In genomic region chrX:72825589-72825905, GRCm38 (mm10) we compare ENCODE assay signal across 9 mouse cellular contexts. TPM values are rescaled to one million over a fixed set of nuclear protein-coding genes. Genes with fewer than 3 reads are reported as not detected.
A peak's percentile ranks its signal among the peaks of the same experiment; 100 is the strongest.
DNase-seq lines count a peak whose midpoint lies in the region; ATAC-seq and TF ChIP-seq lines count a peak whose summit lies in the region.
"Had no signal": no experiment of that assay in that cellular context is flagged by ENCODE, and none has a peak within 500 bp of the region (broad histone marks: within the 10 kb centered on the region; RNA-seq: fewer than 3 reads in every experiment).

No protein-coding gene starts in this region.

- no peaks in the 10 kb centered on the region for H3K9me3 ChIP-seq in heart, embryonic 10.5 days
- H3K9me3 ChIP-seq in ES-Bruce4 (replicated peaks; ENCODE audit: control insufficient read depth, insufficient read depth, low read length, poor library complexity, severe bottlenecking) = no peaks in the 10 kb centered on the region
- H3K9me3 ChIP-seq in hindbrain, embryonic 12.5 days (replicated peaks) = no peaks in the 10 kb centered on the region
- H3K9me3 ChIP-seq in midbrain, embryonic 13.5 days = no peaks in the 10 kb centered on the region

- H3K9ac ChIP-seq in ES-Bruce4 (ENCODE audit: low read depth, poor library complexity, severe bottlenecking) = no peak overlapping the region
- peak overlapping the region; percentile 32; the same call in 1 of the 2 replicates for H3K9ac ChIP-seq in hindbrain, embryonic 12.5 days
- peak overlapping the region; percentile 61 for H3K9ac ChIP-seq in midbrain, embryonic 13.5 days (replicated peaks)

- H3K4me2 ChIP-seq in hindbrain, embryonic 12.5 days (replicated peaks) = peak overlapping the region; percentile 62
- H3K4me2 ChIP-seq in midbrain, embryonic 13.5 days (replicated peaks) = peak overlapping the region; percentile 67

- TF ChIP-seq EP300 in ES-Bruce4 (IDR thresholded peaks at IDR 0.05; ENCODE audit: insufficient read depth, low read depth, low read length) = no peak

- peak overlapping the region; percentile 51 for H3K4me3 ChIP-seq in heart, embryonic 10.5 days
- H3K4me3 ChIP-seq in ES-Bruce4 (ENCODE audit: low read depth, low read length) = peak overlapping the region; percentile 35
- H3K4me3 ChIP-seq in hindbrain, embryonic 12.5 days = peak overlapping the region; percentile 37
- peak overlapping the region; percentile 44 for H3K4me3 ChIP-seq in midbrain, embryonic 13.5 days (replicated peaks)

- no peaks in the 10 kb centered on the region for H3K36me3 ChIP-seq in heart, embryonic 10.5 days
- H3K36me3 ChIP-seq in ES-Bruce4 (ENCODE audit: control insufficient read depth, insufficient read depth, low read length, poor library complexity, severe bottlenecking) = no peaks in the 10 kb centered on the region
- H3K36me3 ChIP-seq in hindbrain, embryonic 12.5 days = no peaks in the 10 kb centered on the region
- H3K36me3 ChIP-seq in midbrain, embryonic 13.5 days = no peaks in the 10 kb centered on the region

- DNase-seq in heart, embryonic 10.5 days (ENCODE audit: low spot score) = no peak
- DNase-seq in heart, postnatal 25 days (ENCODE audit: low spot score) = no peak
- no peak for DNase-seq in urinary bladder, postnatal 25 days (ENCODE audit: low spot score)
- DNase-seq in cerebellum, postnatal 4 days (ENCODE audit: low spot score in 2 of 2) = no peak

- intact Hi-C loops in heart, postnatal 25 days (cut with DNase I) = no loop called here

- TF ChIP-seq CTCF in ES-Bruce4 (IDR thresholded peaks at IDR 0.05; ENCODE audit: low read depth, low read length) = no peak

- H3K27me3 ChIP-seq in heart, embryonic 10.5 days (ENCODE audit: insufficient read depth, poor library complexity, severe bottlenecking) = peaks cover 42% of the 10 kb centered on the region
- peaks cover 1% of the 10 kb centered on the region for H3K27me3 ChIP-seq in ES-Bruce4 (ENCODE audit: control insufficient read depth, insufficient read depth, low read length, poor library complexity, severe bottlenecking)
- peaks cover 13% of the 10 kb centered on the region; the same call in 1 of the 2 replicates for H3K27me3 ChIP-seq in hindbrain, embryonic 12.5 days
- H3K27me3 ChIP-seq in midbrain, embryonic 13.5 days = no peaks in the 10 kb centered on the region

- WGBS in heart, embryonic 10.5 days = 44% methylated on average over 7 of the region's 7 CpGs
- WGBS in hindbrain, embryonic 12.5 days = 50% methylated on average over 7 of the region's 7 CpGs
- whole genome bisulfite sequencing in midbrain, embryonic 13.5 days = 38% methylated on average over 7 of the region's 7 CpGs

- no peaks in the 10 kb centered on the region for H3K4me1 ChIP-seq in heart, embryonic 10.5 days
- H3K4me1 ChIP-seq in ES-Bruce4 (ENCODE audit: control insufficient read depth, insufficient read depth, low read length) = no peaks in the 10 kb centered on the region
- no peaks in the 10 kb centered on the region for H3K4me1 ChIP-seq in hindbrain, embryonic 12.5 days
- H3K4me1 ChIP-seq in midbrain, embryonic 13.5 days (replicated peaks) = peaks cover 5% of the 10 kb centered on the region; the same call in 1 of the 2 replicates

- H3K27ac ChIP-seq in heart, embryonic 10.5 days = no peak overlapping the region
- no peak overlapping the region for H3K27ac ChIP-seq in ES-Bruce4 (ENCODE audit: insufficient read depth, low read length)
- no peak overlapping the region for H3K27ac ChIP-seq in hindbrain, embryonic 12.5 days
- no peak overlapping the region for H3K27ac ChIP-seq in midbrain, embryonic 13.5 days

- ATAC-seq in hindbrain, embryonic 12.5 days (ENCODE audit: low FRiP score) = 0 out of 2 replicates have a peak, but pooled peaks have one; percentile 13
- ATAC-seq in midbrain, embryonic 13.5 days = no peak; the same call in 1 of the 2 replicates
- no peak for ATAC-seq in monocyte, adult 5-6 weeks (replicated peaks; ENCODE audit: insufficient number of reproducible peaks, low FRiP score, low TSS enrichment, poor library complexity, severe bottlenecking)
- ATAC-seq: activated CD4-positive, CD25-positive, alpha-beta regulatory T cell, adult 4 months had no signal

- no peak for TF ChIP-seq POLR2A in ES-Bruce4 (IDR thresholded peaks at IDR 0.05; ENCODE audit: insufficient read depth, low read length)

RNA-seq across cellular contexts. Expression of gene Gabrq, which starts 0.6 kb away (rescaled TPM):
- polyA plus RNA-seq in heart, embryonic 10.5 days (2016; fragmentation: Nextera tagmentation; extraction: Ambion mirVana) = 0.05 TPM in 1 of 2 replicates, not detected in the other
- total RNA-seq in heart, postnatal 25 days (2021) = under 1 TPM in 1 of 2 experiments, not detected in 1; 0.06 TPM
- polyA plus RNA-seq in ES-Bruce4 (2011; ENCODE audit: insufficient read depth, insufficient read length, low read depth, missing spikeins) = 0.24 TPM in 1 of 2 replicates, not detected in the other
- polyA plus RNA-seq in hindbrain, embryonic 12.5 days (2016; fragmentation: Nextera tagmentation; extraction: Ambion mirVana) = 1.7 TPM in 2 replicates
- polyA plus RNA-seq in midbrain, embryonic 13.5 days (2015; fragmentation: Nextera tagmentation; extraction: Ambion mirVana) = 2.2 and 2.7 TPM in 2 replicates
- not detected in 3 replicates for total RNA-seq in monocyte, adult 5-6 weeks (2017)
- polyA plus RNA-seq: activated CD4-positive, CD25-positive, alpha-beta regulatory T cell, adult 4 months had no signal
